Mouse (Mus musculus): ENCODE results near the gene Psmd14. TPM values are rescaled to one million over a fixed set of nuclear protein-coding genes. Genes with fewer than 3 reads are reported as not detected.

The Psmd14 gene
- polyA plus RNA-seq, 1 experiment from 2014 or later: 179 TPM

- Histone ChIP-seq H3K4me1 (no peaks in the 10 kb centered on the region), H3K36me3 (peaks cover 12% of the 10 kb centered on the region; the same call in 1 of the 2 replicates), H3K4me3 (replicated peaks) (no peak overlapping the region), H3K4me2 (no peak overlapping the region), H3K27ac (no peak overlapping the region), H3K9ac (no peak overlapping the region), H3K9me3 (replicated peaks) (no peaks in the 10 kb centered on the region), H3K27me3 (no peaks in the 10 kb centered on the region)
- no peak for ATAC-seq (replicated peaks; ENCODE audit: low FRiP score)
- 81% methylated on average over 4 of the region's 4 CpGs for WGBS
Measured at GRCm38 (mm10) chr2:61765526-61765925, 54.0 kb downstream of the Psmd14 start.

- Histone ChIP-seq H3K27me3 (no peaks in the 10 kb centered on the region), H3K4me2 (no peak overlapping the region), H3K4me3 (replicated peaks) (no peak overlapping the region), H3K36me3 (peaks cover 27% of the 10 kb centered on the region), H3K4me1 (no peaks in the 10 kb centered on the region), H3K9me3 (replicated peaks) (no peaks in the 10 kb centered on the region), H3K27ac (no peak overlapping the region), H3K9ac (no peak overlapping the region)
- ATAC-seq (replicated peaks; ENCODE audit: low FRiP score): no peak
Measured at GRCm38 (mm10) chr2:61780794-61781193, 69.3 kb downstream of the Psmd14 start.

GRCm38 (mm10) chr2:61794960-61795359 is 83.5 kb downstream of the Psmd14 start:
- Histone ChIP-seq H3K27ac (no peak overlapping the region), H3K36me3 (peaks cover 9% of the 10 kb centered on the region; the same call in 1 of the 2 replicates), H3K4me2 (no peak overlapping the region), H3K9me3 (replicated peaks) (no peaks in the 10 kb centered on the region), H3K9ac (no peak overlapping the region), H3K4me3 (replicated peaks) (no peak overlapping the region), H3K4me1 (no peaks in the 10 kb centered on the region), H3K27me3 (no peaks in the 10 kb centered on the region)
- 85% methylated on average over 5 of the region's 5 CpGs for WGBS
- ATAC-seq (replicated peaks; ENCODE audit: low FRiP score): no peak

- H3K27ac ChIP-seq: no peak overlapping the region
- H3K4me3 ChIP-seq (replicated peaks): no peak overlapping the region
- no peak overlapping the region for H3K9ac ChIP-seq
- ATAC-seq (replicated peaks; ENCODE audit: low FRiP score): no peak
- 91% methylated on average over 1 of the region's 1 CpGs for WGBS
- 0 out of 2 replicates have a peak, but pooled peaks cover 5% of the 10 kb centered on the region for H3K36me3 ChIP-seq
- H3K27me3 ChIP-seq: peaks cover 20% of the 10 kb centered on the region
- no peaks in the 10 kb centered on the region for H3K9me3 ChIP-seq (replicated peaks)
- no peak overlapping the region for H3K4me2 ChIP-seq
- H3K4me1 ChIP-seq: peaks cover 5% of the 10 kb centered on the region; the same call in 1 of the 2 replicates
Measured at GRCm38 (mm10) chr2:61798048-61798447, 86.6 kb downstream of the Psmd14 start.

- Histone ChIP-seq H3K4me2 (peak within 1 kb of the TSS; percentile 15; the same call in 1 of the 2 replicates), H3K4me3 (replicated peaks) (0 out of 2 replicates have a peak within 1 kb of the TSS, but pooled peaks have one; percentile 3), H3K36me3 (0 out of 2 replicates have a peak, but pooled peaks cover 5% of the 10 kb centered on the region), H3K9me3 (replicated peaks) (no peaks in the 10 kb centered on the region), H3K4me1 (peaks cover 28% of the 10 kb centered on the region), H3K27me3 (peaks cover 66% of the 10 kb centered on the region), H3K9ac (no peak within 1 kb of the TSS), H3K27ac (no peak within 1 kb of the TSS)
- peak; percentile 47 for ATAC-seq (replicated peaks; ENCODE audit: low FRiP score)
- WGBS: 8% methylated on average over 11 of the region's 11 CpGs
Measured at GRCm38 (mm10) chr2:61802656-61803251, 91.3 kb downstream of the Psmd14 start, which contains the start of gene Tbr1. Tbr1 (plus strand) TSS chr2:61802930.

- no peak overlapping the region for H3K9ac ChIP-seq
- H3K27me3 ChIP-seq: peaks cover 74% of the 10 kb centered on the region
- ATAC-seq (replicated peaks; ENCODE audit: low FRiP score): no peak
- no peak overlapping the region for H3K27ac ChIP-seq
- H3K9me3 ChIP-seq (replicated peaks): no peaks in the 10 kb centered on the region
- 0 out of 2 replicates have a peak, but pooled peaks cover 5% of the 10 kb centered on the region for H3K36me3 ChIP-seq
- WGBS: 2% methylated on average over 29 of the region's 29 CpGs
- H3K4me2 ChIP-seq: peak overlapping the region; percentile 15; the same call in 1 of the 2 replicates
- H3K4me3 ChIP-seq (replicated peaks): 0 out of 2 replicates have a peak overlapping the region, but pooled peaks have one; percentile 3
- H3K4me1 ChIP-seq: peaks cover 28% of the 10 kb centered on the region
Measured at GRCm38 (mm10) chr2:61803443-61804367, 92.2 kb downstream of the Psmd14 start.

GRCm38 (mm10) chr2:61804382-61804840 is 92.9 kb downstream of the Psmd14 start:
- Histone ChIP-seq H3K4me1 (peaks cover 28% of the 10 kb centered on the region), H3K4me2 (no peak overlapping the region), H3K9ac (no peak overlapping the region), H3K27me3 (peaks cover 81% of the 10 kb centered on the region), H3K36me3 (0 out of 2 replicates have a peak, but pooled peaks cover 5% of the 10 kb centered on the region), H3K27ac (no peak overlapping the region), H3K9me3 (replicated peaks) (no peaks in the 10 kb centered on the region), H3K4me3 (replicated peaks) (no peak overlapping the region)
- no peak for ATAC-seq (replicated peaks; ENCODE audit: low FRiP score)
- 2% methylated on average over 10 of the region's 10 CpGs for WGBS

- H3K4me2 ChIP-seq: peak overlapping the region; percentile 35; the same call in 1 of the 2 replicates
- H3K9ac ChIP-seq: no peak overlapping the region
- H3K4me1 ChIP-seq: peaks cover 28% of the 10 kb centered on the region
- 0 out of 2 replicates have a peak, but pooled peaks cover 3% of the 10 kb centered on the region for H3K36me3 ChIP-seq
- whole genome bisulfite sequencing: under 1% methylated on average over 39 of the region's 39 CpGs
- peak overlapping the region; percentile 8 for H3K4me3 ChIP-seq (replicated peaks)
- no peak overlapping the region for H3K27ac ChIP-seq
- peaks cover 86% of the 10 kb centered on the region for H3K27me3 ChIP-seq
- no peaks in the 10 kb centered on the region for H3K9me3 ChIP-seq (replicated peaks)
- ATAC-seq (replicated peaks; ENCODE audit: low FRiP score): peak; percentile 52; the same call in 1 of the 2 replicates
Measured at GRCm38 (mm10) chr2:61804841-61805540, 93.5 kb downstream of the Psmd14 start.

GRCm38 (mm10) chr2:61805541-61806345 is 94.2 kb downstream of the Psmd14 start:
- H3K27ac ChIP-seq: no peak overlapping the region
- peak overlapping the region; percentile 35; the same call in 1 of the 2 replicates for H3K4me2 ChIP-seq
- WGBS: under 1% methylated on average over 39 of the region's 39 CpGs
- peak; percentile 50; the same call in 1 of the 2 replicates for ATAC-seq (replicated peaks; ENCODE audit: low FRiP score)
- H3K4me3 ChIP-seq (replicated peaks): peak overlapping the region; percentile 8
- peaks cover 94% of the 10 kb centered on the region for H3K27me3 ChIP-seq
- H3K4me1 ChIP-seq: peaks cover 28% of the 10 kb centered on the region
- H3K36me3 ChIP-seq: no peaks in the 10 kb centered on the region
- H3K9ac ChIP-seq: no peak overlapping the region
- no peaks in the 10 kb centered on the region for H3K9me3 ChIP-seq (replicated peaks)

- 2% methylated on average over 3 of the region's 3 CpGs for WGBS
- H3K36me3 ChIP-seq: no peaks in the 10 kb centered on the region
- no peaks in the 10 kb centered on the region for H3K9me3 ChIP-seq (replicated peaks)
- peaks cover 30% of the 10 kb centered on the region for H3K4me1 ChIP-seq
- no peak overlapping the region for H3K27ac ChIP-seq
- H3K9ac ChIP-seq: no peak overlapping the region
- H3K4me2 ChIP-seq: no peak overlapping the region
- no peak for ATAC-seq (replicated peaks; ENCODE audit: low FRiP score)
- peaks cover 97% of the 10 kb centered on the region for H3K27me3 ChIP-seq
- no peak overlapping the region for H3K4me3 ChIP-seq (replicated peaks)
Measured at GRCm38 (mm10) chr2:61806346-61806825, 94.9 kb downstream of the Psmd14 start.

Data from kidney, embryonic 15.5 days (tissue).